ENCODE assay signal across 10 mouse cellular contexts in genomic region chr11:103067457-103068001, GRCm38 (mm10). TPM values are rescaled to one million over a fixed set of nuclear protein-coding genes. Genes with fewer than 3 reads are reported as not detected.
DNase-seq lines count a peak whose midpoint lies in the region; ATAC-seq and TF ChIP-seq lines count a peak whose summit lies in the region.
"Had no signal": no experiment of that assay in that cellular context is flagged by ENCODE, and none has a peak within 500 bp of the region (broad histone marks: within the 10 kb centered on the region; RNA-seq: fewer than 3 reads in every experiment).

No protein-coding gene starts in this region.

- no peak overlapping the region for H3K4me2 ChIP-seq in embryonic facial prominence, embryonic 12.5 days (replicated peaks)
- H3K4me2 ChIP-seq in heart, embryonic 12.5 days, result no peak overlapping the region
- no peak overlapping the region for H3K4me2 ChIP-seq in lung, postnatal 0 days (replicated peaks; ENCODE audit: low read depth, low read length)

- TF ChIP-seq CTCF in lung, postnatal 0 days (IDR thresholded peaks at IDR 0.05), result no peak

- DNase-seq in embryonic facial prominence, embryonic 10.5 days (ENCODE audit: low spot score), result no peak
- DNase-seq in MN1 (ENCODE audit: low spot score), result peak; percentile 50
- DNase-seq in lung, postnatal 0 days (ENCODE audit: low spot score), result peak; percentile 86
- DNase-seq in thymus, postnatal 0 days (ENCODE audit: low spot score), result no peak
- no peak for DNase-seq in layer of hippocampus, adult 8-10 months (ENCODE audit: low spot score in 2 of 2)
- no peak for DNase-seq in layer of hippocampus, postnatal 14 days (ENCODE audit: low spot score in 2 of 2)
- DNase-seq: embryo, embryonic 11 days had no signal

- H3K27me3 ChIP-seq in embryonic facial prominence, embryonic 12.5 days, result no peaks in the 10 kb centered on the region
- H3K27me3 ChIP-seq in embryonic facial prominence, embryonic 10.5 days (replicated peaks; ENCODE audit: low read depth, poor library complexity, severe bottlenecking), result no peaks in the 10 kb centered on the region
- H3K27me3 ChIP-seq in heart, embryonic 12.5 days (replicated peaks), result no peaks in the 10 kb centered on the region
- no peaks in the 10 kb centered on the region for H3K27me3 ChIP-seq in lung, postnatal 0 days (replicated peaks; ENCODE audit: insufficient read depth, low read length)
- H3K27me3 ChIP-seq: megakaryocyte, embryonic 14.5 days had no signal

- no peaks in the 10 kb centered on the region for H3K4me1 ChIP-seq in embryonic facial prominence, embryonic 12.5 days
- no peaks in the 10 kb centered on the region for H3K4me1 ChIP-seq in embryonic facial prominence, embryonic 10.5 days
- H3K4me1 ChIP-seq in heart, embryonic 12.5 days (replicated peaks), result peaks cover 19% of the 10 kb centered on the region
- no peaks in the 10 kb centered on the region for H3K4me1 ChIP-seq in lung, postnatal 0 days (ENCODE audit: insufficient read depth, low read depth, low read length)
- H3K4me1 ChIP-seq: megakaryocyte, embryonic 14.5 days had no signal

- H3K9me3 ChIP-seq in embryonic facial prominence, embryonic 12.5 days, result no peaks in the 10 kb centered on the region
- H3K9me3 ChIP-seq in embryonic facial prominence, embryonic 10.5 days, result no peaks in the 10 kb centered on the region
- H3K9me3 ChIP-seq in heart, embryonic 12.5 days (replicated peaks), result no peaks in the 10 kb centered on the region
- no peaks in the 10 kb centered on the region for H3K9me3 ChIP-seq in lung, postnatal 0 days (ENCODE audit: low read length)
- H3K9me3 ChIP-seq: megakaryocyte, embryonic 14.5 days had no signal

- H3K27ac ChIP-seq in embryonic facial prominence, embryonic 12.5 days, result 0 out of 2 replicates have a peak overlapping the region, but pooled peaks have one; percentile 17
- no peak overlapping the region for H3K27ac ChIP-seq in embryonic facial prominence, embryonic 10.5 days (replicated peaks)
- H3K27ac ChIP-seq in heart, embryonic 12.5 days (ENCODE audit: poor library complexity, severe bottlenecking), result peak overlapping the region; percentile 35
- peak overlapping the region; percentile 33 for H3K27ac ChIP-seq in lung, postnatal 0 days (ENCODE audit: low read length)

- no peak overlapping the region for H3K9ac ChIP-seq in embryonic facial prominence, embryonic 12.5 days
- no peak overlapping the region for H3K9ac ChIP-seq in heart, embryonic 12.5 days
- no peak overlapping the region for H3K9ac ChIP-seq in lung, postnatal 0 days (replicated peaks; ENCODE audit: low read depth)

- TF ChIP-seq EP300 in lung, postnatal 0 days (IDR thresholded peaks at IDR 0.05), result peak; percentile 53; the same call in 1 of the 2 replicates

- no peak overlapping the region for H3K4me3 ChIP-seq in embryonic facial prominence, embryonic 12.5 days
- no peak overlapping the region for H3K4me3 ChIP-seq in embryonic facial prominence, embryonic 10.5 days
- H3K4me3 ChIP-seq in heart, embryonic 12.5 days, result no peak overlapping the region
- no peak overlapping the region for H3K4me3 ChIP-seq in lung, postnatal 0 days (ENCODE audit: low read depth, low read length)
- H3K4me3 ChIP-seq: megakaryocyte, embryonic 14.5 days had no signal

- H3K36me3 ChIP-seq in embryonic facial prominence, embryonic 12.5 days, result peaks cover 77% of the 10 kb centered on the region
- H3K36me3 ChIP-seq in embryonic facial prominence, embryonic 10.5 days (replicated peaks), result peaks cover 89% of the 10 kb centered on the region
- peaks cover 90% of the 10 kb centered on the region for H3K36me3 ChIP-seq in heart, embryonic 12.5 days
- H3K36me3 ChIP-seq in lung, postnatal 0 days (ENCODE audit: insufficient read depth, low read length), result peaks cover 15% of the 10 kb centered on the region

- no peak for ATAC-seq in embryonic facial prominence, embryonic 12.5 days (ENCODE audit: insufficient number of reproducible peaks, insufficient read depth, low FRiP score, low TSS enrichment)
- ATAC-seq in heart, embryonic 12.5 days (ENCODE audit: insufficient number of reproducible peaks, low FRiP score), result peak; percentile 76
- ATAC-seq in lung, postnatal 0 days, result peak; percentile 91

- WGBS in embryonic facial prominence, embryonic 12.5 days, result 61% methylated on average over 8 of the region's 8 CpGs
- 73% methylated on average over 8 of the region's 8 CpGs for WGBS in embryonic facial prominence, embryonic 10.5 days
- 46% methylated on average over 8 of the region's 8 CpGs for WGBS in heart, embryonic 12.5 days
- WGBS in lung, postnatal 0 days, result 43% methylated on average over 8 of the region's 8 CpGs

RNA-seq across cellular contexts. Expression of gene Plcd3, which starts 33.9 kb away (rescaled TPM):
- 3.9 and 4.2 TPM in 2 replicates for polyA plus RNA-seq in embryonic facial prominence, embryonic 12.5 days (2016; fragmentation: Nextera tagmentation; extraction: Ambion mirVana)
- polyA plus RNA-seq in embryonic facial prominence, embryonic 10.5 days (2016; fragmentation: Nextera tagmentation; extraction: Ambion mirVana), result 1.7 and 2.6 TPM in 2 replicates
- 5.8 and 6.6 TPM in 2 replicates for polyA plus RNA-seq in heart, embryonic 12.5 days (2016; fragmentation: Nextera tagmentation; extraction: Ambion mirVana)
- polyA plus RNA-seq in lung, postnatal 0 days (2015; fragmentation: Nextera tagmentation; extraction: Ambion mirVana), result 3.7 and 3.8 TPM in 2 replicates
- polyA plus RNA-seq in thymus, postnatal 0 days (2015; fragmentation: Nextera tagmentation; extraction: Ambion mirVana), result 1.2 and 1.3 TPM in 2 replicates
- total RNA-seq in layer of hippocampus, adult 8-10 months (2022), result 10 to 100 TPM; 11.0 to 15.3 (median 12.8) TPM
- total RNA-seq in layer of hippocampus, postnatal 14 days (2021), result 10 to 100 TPM in 1 of 2 experiments, 1 to 10 TPM in 1; 9.7 to 10.3 TPM

RNA-seq across cellular contexts. Expression of gene Acbd4, which starts 34.0 kb away (rescaled TPM):
- polyA plus RNA-seq in embryonic facial prominence, embryonic 12.5 days (2016; fragmentation: Nextera tagmentation; extraction: Ambion mirVana), result 9.7 and 11.2 TPM in 2 replicates
- polyA plus RNA-seq in embryonic facial prominence, embryonic 10.5 days (2016; fragmentation: Nextera tagmentation; extraction: Ambion mirVana), result 6.3 and 10.1 TPM in 2 replicates
- 13.5 and 13.8 TPM in 2 replicates for polyA plus RNA-seq in heart, embryonic 12.5 days (2016; fragmentation: Nextera tagmentation; extraction: Ambion mirVana)
- 28.8 and 34.5 TPM in 2 replicates for polyA plus RNA-seq in lung, postnatal 0 days (2015; fragmentation: Nextera tagmentation; extraction: Ambion mirVana)
- 22.0 and 23.5 TPM in 2 replicates for polyA plus RNA-seq in thymus, postnatal 0 days (2015; fragmentation: Nextera tagmentation; extraction: Ambion mirVana)
- total RNA-seq in layer of hippocampus, adult 8-10 months (2022), result 10 to 100 TPM; 88.4 to 98.2 (median 94.7) TPM
- 10 to 100 TPM; 71.0 to 80.3 TPM for total RNA-seq in layer of hippocampus, postnatal 14 days (2021)

RNA-seq across cellular contexts. Expression of gene Dcakd, which starts 39.4 kb away (rescaled TPM):
- polyA plus RNA-seq in embryonic facial prominence, embryonic 12.5 days (2016; fragmentation: Nextera tagmentation; extraction: Ambion mirVana), result 170 and 174 TPM in 2 replicates
- polyA plus RNA-seq in embryonic facial prominence, embryonic 10.5 days (2016; fragmentation: Nextera tagmentation; extraction: Ambion mirVana), result 304 and 308 TPM in 2 replicates
- 94.1 and 95.2 TPM in 2 replicates for polyA plus RNA-seq in heart, embryonic 12.5 days (2016; fragmentation: Nextera tagmentation; extraction: Ambion mirVana)
- polyA plus RNA-seq in lung, postnatal 0 days (2015; fragmentation: Nextera tagmentation; extraction: Ambion mirVana), result 43.5 and 51.1 TPM in 2 replicates
- 31.3 and 39.8 TPM in 2 replicates for polyA plus RNA-seq in thymus, postnatal 0 days (2015; fragmentation: Nextera tagmentation; extraction: Ambion mirVana)
- 10 to 100 TPM; 55.2 to 71.2 (median 63.6) TPM for total RNA-seq in layer of hippocampus, adult 8-10 months (2022)
- 100 to 1,000 TPM; 113 to 128 TPM for total RNA-seq in layer of hippocampus, postnatal 14 days (2021)

RNA-seq across cellular contexts. Expression of gene Nmt1, which starts 39.5 kb away (rescaled TPM):
- 45.7 and 50.8 TPM in 2 replicates for polyA plus RNA-seq in embryonic facial prominence, embryonic 12.5 days (2016; fragmentation: Nextera tagmentation; extraction: Ambion mirVana)
- polyA plus RNA-seq in embryonic facial prominence, embryonic 10.5 days (2016; fragmentation: Nextera tagmentation; extraction: Ambion mirVana), result 63.2 and 66.0 TPM in 2 replicates
- polyA plus RNA-seq in heart, embryonic 12.5 days (2016; fragmentation: Nextera tagmentation; extraction: Ambion mirVana), result 46.9 and 50.4 TPM in 2 replicates
- 50.5 and 52.1 TPM in 2 replicates for polyA plus RNA-seq in lung, postnatal 0 days (2015; fragmentation: Nextera tagmentation; extraction: Ambion mirVana)
- polyA plus RNA-seq in thymus, postnatal 0 days (2015; fragmentation: Nextera tagmentation; extraction: Ambion mirVana), result 81.6 and 85.6 TPM in 2 replicates
- total RNA-seq in layer of hippocampus, adult 8-10 months (2022), result 100 to 1,000 TPM; 152 to 165 (median 160) TPM
- 100 to 1,000 TPM; 112 to 113 TPM for total RNA-seq in layer of hippocampus, postnatal 14 days (2021)

RNA-seq across cellular contexts. Expression of gene Hexim1, which starts 48.5 kb away (rescaled TPM):
- polyA plus RNA-seq in embryonic facial prominence, embryonic 12.5 days (2016; fragmentation: Nextera tagmentation; extraction: Ambion mirVana), result 4.0 and 4.2 TPM in 2 replicates
- 2.8 and 2.9 TPM in 2 replicates for polyA plus RNA-seq in embryonic facial prominence, embryonic 10.5 days (2016; fragmentation: Nextera tagmentation; extraction: Ambion mirVana)
- 2.8 and 3.0 TPM in 2 replicates for polyA plus RNA-seq in heart, embryonic 12.5 days (2016; fragmentation: Nextera tagmentation; extraction: Ambion mirVana)
- polyA plus RNA-seq in lung, postnatal 0 days (2015; fragmentation: Nextera tagmentation; extraction: Ambion mirVana), result 6.5 TPM in 2 replicates
- 4.9 and 5.9 TPM in 2 replicates for polyA plus RNA-seq in thymus, postnatal 0 days (2015; fragmentation: Nextera tagmentation; extraction: Ambion mirVana)
- 10 to 100 TPM; 39.0 to 51.3 (median 45.9) TPM for total RNA-seq in layer of hippocampus, adult 8-10 months (2022)
- total RNA-seq in layer of hippocampus, postnatal 14 days (2021), result 10 to 100 TPM; 50.8 to 53.8 TPM

Comparison
In these comparisons a context has a peak if more than half of its experiments do, and no peak if none do; other contexts are left out.
1. DNase-seq: peak in MN1 (single experiment) and lung, postnatal 0 days (single experiment); none in embryonic facial prominence, embryonic 10.5 days (single experiment), thymus, postnatal 0 days (single experiment), layer of hippocampus, adult 8-10 months (0 of 2) and layer of hippocampus, postnatal 14 days (0 of 2).